Mouse (Mus musculus) heart, adult 2 months (tissue): ENCODE results near the gene Dpm3.

Experiments
- CTCF ChIP-seq: fragments of 200-600 bp; IDR thresholded peaks from 2 replicates; pipeline ENCODE4 v1.8.1; 2022; ENCODE audit warnings: antibody characterized with exemption, mild to moderate bottlenecking, moderate library complexity
- EP300 ChIP-seq: fragments of 200-500 bp; IDR thresholded peaks from 2 replicates; pipeline ENCODE4 v1.6.1; 2011; ENCODE audit warnings: low read depth, low read length, control low read depth; ENCODE audit not compliant: insufficient read depth

DNA sequence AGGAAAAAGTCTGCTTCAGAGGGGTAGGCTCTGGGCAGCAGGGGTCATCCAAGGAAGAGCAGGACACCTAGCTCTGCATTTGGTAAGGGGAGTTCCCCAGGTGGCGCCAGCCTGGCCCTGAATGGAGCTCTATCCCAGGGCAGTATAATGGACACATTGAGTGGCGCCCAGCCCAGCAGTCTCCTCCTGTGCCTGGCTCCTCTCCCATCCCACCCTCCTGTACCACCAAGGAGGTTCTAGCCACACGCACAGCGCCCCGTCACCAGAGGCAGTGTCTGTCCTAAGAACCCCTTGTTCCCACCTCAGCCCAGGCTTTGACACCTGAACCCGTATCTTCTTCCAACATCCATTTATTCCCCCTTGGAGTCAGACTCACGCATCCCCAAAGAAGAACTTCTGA is 49.4 kb upstream of the Dpm3 start:
- TF ChIP-seq CTCF (no peak), EP300 (no peak)
